Mouse (Mus musculus): ENCODE results near the gene Sdhaf4.

Sdhaf4 gene

DNA sequence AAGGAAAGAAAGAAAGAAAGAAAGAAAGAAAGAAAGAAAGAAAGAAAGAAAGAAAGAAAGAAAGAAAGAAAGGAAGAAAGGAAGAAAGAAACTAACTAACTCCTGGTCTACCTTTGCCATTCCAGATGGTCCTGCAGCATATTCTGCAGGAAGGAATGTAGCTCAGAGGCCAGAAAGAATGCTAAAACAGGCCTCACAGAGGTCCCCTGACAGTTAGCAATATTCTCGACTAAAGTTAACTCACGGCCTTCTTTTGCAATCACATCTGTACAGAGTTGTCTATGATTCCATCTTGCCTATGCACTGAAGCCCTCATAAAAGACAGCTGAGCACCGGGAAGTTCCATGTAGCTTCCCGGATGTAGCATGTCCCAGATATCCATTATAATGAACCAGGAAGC is 49.9 kb downstream of the Sdhaf4 start:
- no peak for DNase-seq (ENCODE audit: low read depth, low spot score)

- DNase-seq (ENCODE audit: low read depth, low spot score) = no peak
These were observed 51.5 kb downstream of the Sdhaf4 start for GRCm38 (mm10) chr1:23953921-23954320.

DNA sequence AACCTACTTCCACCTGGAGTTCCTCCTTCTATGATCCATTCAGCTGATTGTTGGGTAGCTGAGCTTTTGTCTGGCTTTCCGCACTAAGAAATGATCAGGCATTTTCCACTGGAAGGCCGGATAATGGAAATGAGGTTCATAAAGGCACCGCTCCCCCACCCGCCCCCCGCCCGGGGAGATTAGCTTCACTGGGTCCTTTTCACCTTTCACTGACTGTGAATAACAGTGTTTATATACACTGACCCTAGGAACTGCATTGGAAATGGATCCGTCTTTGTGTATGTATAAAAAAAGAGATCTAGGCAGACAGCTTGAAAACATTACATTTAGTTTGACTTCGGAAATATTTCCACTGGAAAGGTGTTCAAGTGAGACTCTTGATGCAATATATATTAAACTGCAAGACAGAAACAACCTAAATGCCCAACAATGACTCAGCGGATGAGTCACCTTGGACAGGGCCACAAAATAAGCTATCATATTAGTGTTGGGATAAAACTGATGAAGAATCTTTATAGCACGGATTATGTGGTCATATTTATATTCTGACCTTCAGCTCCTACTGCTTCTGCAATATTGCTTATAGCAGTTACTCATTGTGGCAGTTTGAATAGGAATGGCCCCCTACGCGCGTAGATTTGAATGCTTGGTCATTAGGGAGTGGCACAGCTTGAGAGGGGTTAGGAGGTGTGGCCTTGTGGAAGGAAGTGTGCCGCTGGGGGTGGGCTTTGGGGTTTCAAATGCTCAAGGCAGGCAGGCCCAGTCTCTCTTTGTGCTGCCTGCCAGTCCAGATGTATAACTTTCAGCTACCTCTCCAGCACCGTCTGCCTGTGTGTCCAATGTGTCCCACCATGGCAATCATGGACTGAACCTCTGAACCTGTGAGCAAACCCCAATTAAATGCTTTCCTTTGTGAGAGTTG is 56.4 kb downstream of the Sdhaf4 start:
- no peak for DNase-seq (ENCODE audit: low read depth, low spot score)

GRCm38 (mm10) chr1:23948290-23948689 is 57.2 kb downstream of the Sdhaf4 start:
- DNase-seq (ENCODE audit: low read depth, low spot score) = no peak
